ENCODE assay signal across 10 mouse cellular contexts in genomic region chr4:81625348-81625934, GRCm38 (mm10).
DNase-seq lines count a peak whose midpoint lies in the region; ATAC-seq lines count a peak whose summit lies in the region.
"Had no signal": no experiment of that assay in that cellular context is flagged by ENCODE, and none has a peak within 500 bp of the region (broad histone marks: within the 10 kb centered on the region; RNA-seq: fewer than 3 reads in every experiment).

No protein-coding gene starts in this region.

- H3K4me1 ChIP-seq in kidney, embryonic 15.5 days: 0 out of 2 replicates have a peak, but pooled peaks cover 3% of the 10 kb centered on the region
- H3K4me1 ChIP-seq in forebrain, embryonic 14.5 days (ENCODE audit: control insufficient read depth, insufficient read depth, low read length): no peaks in the 10 kb centered on the region
- H3K4me1 ChIP-seq: heart, embryonic 10.5 days had no signal

- H3K4me3 ChIP-seq in kidney, embryonic 15.5 days (replicated peaks): no peak overlapping the region
- H3K4me3 ChIP-seq in forebrain, embryonic 14.5 days (ENCODE audit: low read depth, low read length): no peak overlapping the region
- H3K4me3 ChIP-seq: heart, embryonic 10.5 days; hindbrain, embryonic 13.5 days had no signal

- 39% methylated on average over 10 of the region's 10 CpGs for WGBS in kidney, embryonic 15.5 days
- WGBS in forebrain, embryonic 14.5 days: 24% methylated on average over 10 of the region's 10 CpGs

- H3K9me3 ChIP-seq in kidney, embryonic 15.5 days (replicated peaks): no peaks in the 10 kb centered on the region
- H3K9me3 ChIP-seq in forebrain, embryonic 14.5 days (replicated peaks; ENCODE audit: control insufficient read depth, low read length): no peaks in the 10 kb centered on the region
- H3K9me3 ChIP-seq: heart, embryonic 10.5 days; hindbrain, embryonic 13.5 days had no signal

- no peak overlapping the region for H3K27ac ChIP-seq in kidney, embryonic 15.5 days
- no peak overlapping the region for H3K27ac ChIP-seq in forebrain, embryonic 14.5 days (ENCODE audit: low read depth, low read length)
- H3K27ac ChIP-seq: heart, embryonic 10.5 days; hindbrain, embryonic 13.5 days; liver, embryonic 14.5 days had no signal

- H3K36me3 ChIP-seq in kidney, embryonic 15.5 days: no peaks in the 10 kb centered on the region
- H3K36me3 ChIP-seq in forebrain, embryonic 14.5 days (ENCODE audit: control insufficient read depth, insufficient read depth, low read length): no peaks in the 10 kb centered on the region
- H3K36me3 ChIP-seq: heart, embryonic 10.5 days; hindbrain, embryonic 13.5 days had no signal

- H3K27me3 ChIP-seq in kidney, embryonic 15.5 days: no peaks in the 10 kb centered on the region
- H3K27me3 ChIP-seq in forebrain, embryonic 14.5 days (replicated peaks; ENCODE audit: control insufficient read depth, insufficient read depth, low read length): no peaks in the 10 kb centered on the region
- H3K27me3 ChIP-seq: hindbrain, embryonic 13.5 days had no signal

- DNase-seq in kidney, postnatal 10 days: peak; percentile 16
- DNase-seq in retina, postnatal 1 day: peak; percentile 17
- DNase-seq in retina, embryonic 14.5 days (ENCODE audit: low spot score): no peak
- DNase-seq in forebrain, embryonic 14.5 days (ENCODE audit: low spot score): peak; percentile 82
- DNase-seq in frontal cortex, postnatal 25 days (ENCODE audit: low spot score in 2 of 2): no peak

- no peak overlapping the region for H3K4me2 ChIP-seq in kidney, embryonic 15.5 days
- H3K4me2 ChIP-seq in forebrain, embryonic 14.5 days (ENCODE audit: low read length): no peak overlapping the region
- H3K4me2 ChIP-seq: hindbrain, embryonic 13.5 days had no signal

- no peak for ATAC-seq in kidney, embryonic 15.5 days (replicated peaks; ENCODE audit: low FRiP score)
- ATAC-seq in forebrain, embryonic 14.5 days: peak; percentile 92
- no peak for ATAC-seq in megakaryocyte progenitor cell, adult 5-6 weeks (replicated peaks; ENCODE audit: poor library complexity)

- no peak overlapping the region for H3K9ac ChIP-seq in kidney, embryonic 15.5 days
- H3K9ac ChIP-seq in forebrain, embryonic 14.5 days (ENCODE audit: low read length): no peak overlapping the region
- H3K9ac ChIP-seq: hindbrain, embryonic 13.5 days; liver, embryonic 14.5 days had no signal

Comparison
In these comparisons a context has a peak if more than half of its experiments do, and no peak if none do; other contexts are left out.
1. DNase-seq: peak in kidney, postnatal 10 days (single experiment), retina, postnatal 1 day (single experiment) and forebrain, embryonic 14.5 days (single experiment); none in retina, embryonic 14.5 days (single experiment) and frontal cortex, postnatal 25 days (0 of 2).